Mouse (Mus musculus) forebrain, embryonic 16.5 days (tissue): ENCODE results near the gene Abcc1. TPM values are rescaled to one million over a fixed set of nuclear protein-coding genes. Genes with fewer than 3 reads are reported as not detected.

Experiments used
- ATAC-seq: fragments of 200-750 bp; cut with Nextera tagmentation; 2 replicates; pipeline ENCODE4 v1.8.0; 2017; ENCODE audit warnings: mild to moderate bottlenecking, moderate library complexity
- H3K27ac ChIP-seq: fragments of 300-500 bp; sonication (generic); 2 replicates; pipeline ENCODE4 v1.5.1; 2014; ENCODE audit warnings: low read length, control low read depth
- H3K27me3 ChIP-seq: fragments of 300-500 bp; sonication (generic); replicated peaks from 2 replicates; pipeline ENCODE4 v1.6.1; 2014; ENCODE audit warnings: low read length; ENCODE audit not compliant: control insufficient read depth, insufficient read depth
- H3K36me3 ChIP-seq: fragments of 300-500 bp; sonication (generic); 2 replicates; pipeline ENCODE4 v1.6.1; 2014; ENCODE audit not compliant: control insufficient read depth, insufficient read depth
- H3K4me1 ChIP-seq: fragments of 300-500 bp; sonication (generic); replicated peaks from 2 replicates; pipeline ENCODE4 v1.6.1; 2014; ENCODE audit warnings: low read length; ENCODE audit not compliant: control insufficient read depth, insufficient read depth
- H3K4me2 ChIP-seq: fragments of 300-500 bp; sonication (generic); 2 replicates; pipeline ENCODE4 v1.6.1; 2014; ENCODE audit warnings: mild to moderate bottlenecking, low read length, control low read depth
- H3K4me3 ChIP-seq: fragments of 300-500 bp; sonication (generic); replicated peaks from 2 replicates; pipeline ENCODE4 v1.5.1; 2014; ENCODE audit warnings: mild to moderate bottlenecking, low read length, control low read depth
- H3K9ac ChIP-seq: fragments of 300-500 bp; sonication (generic); replicated peaks from 2 replicates; pipeline ENCODE4 v1.6.1; 2014; ENCODE audit warnings: low read depth, low read length, control low read depth
- H3K9me3 ChIP-seq: fragments of 300-500 bp; sonication (generic); 2 replicates; pipeline ENCODE4 v1.6.1; 2016; ENCODE audit warnings: low read length; ENCODE audit not compliant: control insufficient read depth
- WGBS: fragments of 180-500 bp; shearing (Covaris S2); extraction: QIAGEN DNeasy Blood & Tissue Kit; methylation state at CpG from one replicate; pipeline ENCODE4 v1.1.7; 2014; 5-methylcytosine and 5-hydroxymethylcytosine counted together
- polyA plus RNA-seq: library from polyadenylated mRNA; unstranded; fragments of >200 nt; fragmentation: Nextera tagmentation; extraction: Ambion mirVana; gene quantifications from 2 replicates; pipeline ENCODE4 v1.2.1, GENCODE M21; 2015

The Abcc1 gene
- polyA plus RNA-seq, 1 experiment from 2014 or later: 11.3 TPM

DNA sequence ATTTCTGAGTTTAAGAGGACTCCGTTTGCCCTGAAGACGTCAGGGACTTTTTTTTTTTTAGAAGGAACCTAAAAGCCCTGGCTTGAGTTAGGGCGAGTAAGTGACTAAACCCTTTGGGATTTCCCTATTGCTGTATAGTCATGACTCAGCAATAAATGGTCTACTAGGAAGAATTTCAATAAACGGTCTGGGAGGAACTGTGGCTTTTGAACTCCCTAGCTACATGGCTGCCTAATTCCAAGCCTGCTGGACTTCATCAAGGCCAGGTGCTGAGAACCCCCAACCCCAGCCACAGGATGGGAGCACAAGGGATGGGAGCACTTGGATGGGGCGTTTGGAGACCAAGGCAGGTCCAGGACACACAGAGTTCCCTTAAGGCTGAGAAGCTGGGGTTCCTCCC, 8.7 kb upstream of the Abcc1 start:
- no peak for ATAC-seq
- no peaks in the 10 kb centered on the region for H3K27me3 ChIP-seq
- no peaks in the 10 kb centered on the region for H3K36me3 ChIP-seq

DNA sequence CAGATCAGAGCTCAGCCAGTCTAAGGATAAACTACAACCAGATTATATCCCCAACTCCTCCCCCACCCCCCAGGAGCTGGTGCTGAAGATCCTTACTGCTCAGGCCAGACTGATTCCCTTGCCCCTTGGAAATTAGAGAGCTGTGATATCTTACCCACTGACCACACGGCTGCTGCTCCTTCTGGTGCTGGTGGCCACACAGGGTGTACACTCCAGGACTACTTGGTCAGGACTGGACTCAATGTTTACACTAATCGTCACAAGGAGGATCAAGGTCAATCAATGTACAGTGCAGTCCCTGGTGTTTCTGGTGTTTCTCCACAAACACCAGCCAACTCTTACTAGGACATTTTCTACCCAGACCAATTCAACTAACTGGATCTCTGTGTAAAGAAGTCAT, 3.5 kb upstream of the Abcc1 start:
- peaks cover 14% of the 10 kb centered on the region for H3K4me1 ChIP-seq
- WGBS: 92% methylated on average over 2 of the region's 2 CpGs
- H3K27me3 ChIP-seq: no peaks in the 10 kb centered on the region
- no peak overlapping the region for H3K27ac ChIP-seq
- no peak overlapping the region for H3K4me2 ChIP-seq
- H3K4me3 ChIP-seq: no peak overlapping the region
- H3K9me3 ChIP-seq: no peaks in the 10 kb centered on the region
- no peak overlapping the region for H3K9ac ChIP-seq
- ATAC-seq: no peak
- H3K36me3 ChIP-seq: no peaks in the 10 kb centered on the region

More for the DNA sequence above, 8.7 kb upstream of the Abcc1 start:
- H3K9me3 ChIP-seq: no peaks in the 10 kb centered on the region
- WGBS: 75% methylated on average over 5 of the region's 5 CpGs
- no peak overlapping the region for H3K9ac ChIP-seq
- H3K4me1 ChIP-seq: no peaks in the 10 kb centered on the region
- H3K4me2 ChIP-seq: no peak overlapping the region
- H3K4me3 ChIP-seq: no peak overlapping the region
- no peak overlapping the region for H3K27ac ChIP-seq

DNA sequence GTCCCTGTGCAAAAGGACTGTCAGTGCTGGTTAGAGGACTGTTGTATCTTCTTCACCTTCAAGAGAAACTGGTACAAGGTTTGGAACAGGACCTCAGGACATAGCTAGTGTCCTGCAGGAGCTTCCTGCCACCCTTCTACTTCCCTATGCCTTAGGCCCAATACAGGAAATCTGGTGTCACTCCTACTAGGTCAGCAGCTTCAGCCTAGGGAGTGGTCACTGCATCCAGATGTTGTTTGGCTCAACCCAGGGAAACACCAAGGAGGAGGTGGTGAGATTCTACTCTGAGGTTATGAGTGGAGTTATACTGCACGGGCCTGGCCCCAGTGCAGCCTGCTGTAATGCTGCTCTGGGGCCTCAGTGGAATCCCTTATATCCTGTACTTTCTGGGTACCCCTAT, 2.8 kb upstream of the Abcc1 start:
- Histone ChIP-seq H3K4me1 (peaks cover 15% of the 10 kb centered on the region), H3K36me3 (no peaks in the 10 kb centered on the region), H3K4me2 (no peak overlapping the region), H3K4me3 (no peak overlapping the region), H3K9ac (no peak overlapping the region), H3K27me3 (no peaks in the 10 kb centered on the region), H3K27ac (no peak overlapping the region), H3K9me3 (no peaks in the 10 kb centered on the region)
- 74% methylated on average over 1 of the region's 1 CpGs for WGBS
- ATAC-seq: no peak

DNA sequence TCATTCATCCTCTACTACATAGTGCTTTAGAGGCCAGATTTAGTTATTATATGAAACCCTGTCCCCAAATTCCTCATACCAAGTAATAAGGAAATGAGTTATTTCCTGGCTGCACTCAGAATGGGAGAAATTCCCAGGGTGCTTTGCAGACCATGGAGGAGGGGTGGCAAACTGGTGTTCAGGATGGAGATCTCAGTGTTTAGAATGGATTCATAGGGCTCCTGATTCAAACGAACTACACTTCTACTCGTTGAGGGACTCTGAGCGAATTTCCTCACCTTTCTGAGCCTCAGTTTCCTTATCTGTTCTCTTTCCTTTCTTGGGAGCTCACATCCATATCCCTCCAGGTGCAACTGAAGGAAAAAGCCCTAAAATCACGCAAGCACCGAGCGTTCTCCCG, 427 bp upstream of the Abcc1 start:
- ATAC-seq: peak; percentile 58
- Histone ChIP-seq H3K4me3 (peak overlapping the region; percentile 65), H3K9ac (peak overlapping the region; percentile 78), H3K27me3 (no peaks in the 10 kb centered on the region), H3K4me1 (peaks cover 15% of the 10 kb centered on the region), H3K27ac (peak overlapping the region; percentile 37), H3K36me3 (no peaks in the 10 kb centered on the region), H3K4me2 (peak overlapping the region; percentile 73), H3K9me3 (no peaks in the 10 kb centered on the region)
- WGBS: 2% methylated on average over 7 of the region's 7 CpGs

DNA sequence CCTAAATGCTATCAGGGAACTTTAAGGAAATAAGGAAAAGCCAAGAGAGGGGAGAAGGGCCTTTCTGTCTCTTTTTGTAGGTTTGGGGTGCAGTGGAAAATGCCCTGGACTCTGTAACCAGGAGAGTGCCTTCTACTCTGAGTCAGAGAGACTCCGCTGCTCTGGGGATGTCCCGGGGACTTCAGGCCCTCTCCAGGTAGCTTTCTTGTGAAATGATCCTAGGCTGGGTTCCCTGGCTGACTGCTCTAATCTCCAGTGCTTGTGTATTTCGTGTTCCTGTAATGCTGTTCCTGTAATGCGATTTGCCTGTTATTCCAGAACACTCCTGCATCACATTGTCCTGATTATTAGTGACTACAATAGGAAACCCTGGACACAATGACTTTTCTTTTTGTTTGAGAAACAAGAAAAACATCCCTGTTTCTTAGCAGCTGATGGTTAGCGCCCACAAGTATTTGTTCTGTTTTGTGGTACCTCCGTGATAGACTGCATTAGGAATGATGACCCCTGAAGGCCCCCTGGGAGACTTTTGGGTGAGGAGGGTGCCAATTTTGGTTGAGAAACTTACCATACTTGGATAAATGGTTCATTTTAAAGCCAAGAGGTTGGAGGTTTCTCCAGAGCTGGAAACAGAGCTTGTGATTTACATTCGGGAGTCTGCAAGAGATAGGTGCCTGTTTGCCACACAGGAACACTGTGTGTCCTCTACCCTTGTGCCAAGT, 902 bp downstream of the Abcc1 start:
- Histone ChIP-seq H3K4me2 (peak overlapping the region; percentile 73), H3K9me3 (no peaks in the 10 kb centered on the region), H3K36me3 (no peaks in the 10 kb centered on the region), H3K9ac (peak overlapping the region; percentile 78), H3K4me1 (peaks cover 15% of the 10 kb centered on the region), H3K27me3 (no peaks in the 10 kb centered on the region), H3K4me3 (peak overlapping the region; percentile 65), H3K27ac (no peak overlapping the region)
- 25% methylated on average over 7 of the region's 7 CpGs for whole genome bisulfite sequencing
- ATAC-seq: no peak

DNA sequence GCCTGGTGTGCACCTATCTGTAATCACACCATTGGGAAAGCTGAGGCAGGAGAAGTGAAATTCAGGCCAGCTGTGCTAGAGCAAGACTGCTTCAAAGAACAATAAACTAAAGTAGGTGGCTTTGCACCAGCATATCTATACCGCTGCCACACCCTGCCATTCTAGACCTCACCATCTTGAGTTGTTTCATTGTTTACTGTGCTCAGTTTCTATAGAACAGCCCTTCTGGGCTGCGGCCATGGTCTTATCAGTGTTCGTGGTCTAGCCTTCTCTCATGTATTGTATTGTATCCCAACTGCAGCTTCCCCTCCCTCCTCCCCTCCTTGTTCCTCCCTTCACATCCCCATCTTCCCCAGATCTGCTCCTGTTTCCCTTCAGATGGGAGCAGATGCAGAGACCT, 2.1 kb downstream of the Abcc1 start:
- 96% methylated on average over 3 of the region's 3 CpGs for WGBS
- H3K27me3 ChIP-seq: no peaks in the 10 kb centered on the region
- no peak for ATAC-seq

DNA sequence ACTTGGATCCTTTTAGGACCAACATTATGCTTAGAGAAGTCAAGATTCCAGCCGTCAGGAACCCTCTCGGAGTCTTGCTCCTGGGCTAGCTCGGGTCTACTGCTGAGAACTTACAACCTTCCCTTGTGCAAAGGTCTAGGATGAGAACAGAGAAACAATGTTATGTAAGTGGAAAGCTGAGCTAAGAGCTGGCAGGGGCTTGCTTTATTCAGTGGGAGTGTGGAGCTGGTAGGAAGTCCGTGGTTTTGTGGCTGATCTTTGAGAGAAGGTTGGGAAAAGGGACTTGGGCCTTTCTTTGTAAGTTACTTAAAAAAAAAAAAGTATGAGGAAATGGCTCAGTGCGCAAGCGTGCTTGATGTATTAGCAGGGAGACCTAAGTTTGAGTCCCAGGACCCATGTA, 2.7 kb downstream of the Abcc1 start:
- Histone ChIP-seq H3K36me3 (no peaks in the 10 kb centered on the region), H3K9ac (no peak overlapping the region), H3K4me1 (peaks cover 15% of the 10 kb centered on the region), H3K4me3 (no peak overlapping the region), H3K27me3 (no peaks in the 10 kb centered on the region), H3K9me3 (no peaks in the 10 kb centered on the region), H3K4me2 (no peak overlapping the region), H3K27ac (no peak overlapping the region)
- no peak for ATAC-seq
- 91% methylated on average over 6 of the region's 6 CpGs for WGBS

More for the DNA sequence above, 2.1 kb downstream of the Abcc1 start:
- H3K4me1 ChIP-seq: peaks cover 15% of the 10 kb centered on the region
- no peaks in the 10 kb centered on the region for H3K9me3 ChIP-seq
- no peak overlapping the region for H3K27ac ChIP-seq
- H3K36me3 ChIP-seq: no peaks in the 10 kb centered on the region
- no peak overlapping the region for H3K4me2 ChIP-seq
- no peak overlapping the region for H3K4me3 ChIP-seq
- H3K9ac ChIP-seq: no peak overlapping the region

DNA sequence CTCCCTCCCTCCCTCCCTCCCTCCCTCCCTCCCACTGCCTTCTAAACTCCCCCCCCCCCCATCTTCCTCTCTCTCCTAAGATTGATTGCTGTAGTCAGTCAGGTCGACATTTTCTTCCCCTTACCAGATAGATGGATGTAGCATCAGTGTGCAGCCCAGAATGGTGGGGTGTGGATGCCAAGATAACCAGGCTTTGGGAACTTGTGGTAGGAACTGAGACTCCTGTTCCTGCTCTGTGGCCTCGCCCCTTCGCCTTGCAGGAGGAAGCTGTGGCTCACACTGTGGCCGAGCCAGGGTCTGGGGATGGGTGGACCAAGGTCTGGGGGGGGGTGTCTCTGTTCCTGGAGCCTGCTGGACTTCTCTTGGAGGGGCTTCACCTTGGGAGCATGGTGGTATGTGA, 4.1 kb downstream of the Abcc1 start:
- no peaks in the 10 kb centered on the region for H3K36me3 ChIP-seq
- WGBS: 75% methylated on average over 4 of the region's 4 CpGs
- H3K4me2 ChIP-seq: no peak overlapping the region
- no peak for ATAC-seq
- peaks cover 15% of the 10 kb centered on the region for H3K4me1 ChIP-seq
- H3K9ac ChIP-seq: no peak overlapping the region
- no peaks in the 10 kb centered on the region for H3K27me3 ChIP-seq
- H3K4me3 ChIP-seq: no peak overlapping the region
- H3K9me3 ChIP-seq: no peaks in the 10 kb centered on the region
- H3K27ac ChIP-seq: no peak overlapping the region

DNA sequence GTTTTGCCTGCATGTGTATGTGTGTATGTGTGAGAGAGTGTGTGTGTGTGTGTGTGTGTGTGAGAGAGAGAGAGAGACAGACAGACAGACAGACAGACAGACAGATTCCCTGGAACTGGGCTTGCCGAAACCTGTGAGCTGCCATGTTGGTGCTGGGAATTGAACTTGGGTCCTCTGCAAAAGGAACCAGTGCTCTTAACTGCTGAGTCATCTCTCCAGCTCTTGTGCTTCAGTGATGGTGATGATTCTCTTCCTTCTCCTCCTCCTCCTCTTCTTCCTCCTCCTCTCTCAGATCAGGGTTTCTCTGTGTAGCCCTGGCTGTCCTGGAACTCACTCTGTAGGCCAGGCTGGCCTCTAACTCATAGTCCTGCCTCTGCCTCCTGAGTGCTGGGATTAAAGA, 4.7 kb downstream of the Abcc1 start:
- ATAC-seq: no peak
- WGBS: 100% methylated on average over 1 of the region's 1 CpGs
- Histone ChIP-seq H3K36me3 (no peaks in the 10 kb centered on the region), H3K9me3 (no peaks in the 10 kb centered on the region), H3K4me3 (no peak overlapping the region), H3K27ac (no peak overlapping the region), H3K4me2 (no peak overlapping the region), H3K27me3 (no peaks in the 10 kb centered on the region), H3K9ac (no peak overlapping the region), H3K4me1 (peaks cover 12% of the 10 kb centered on the region)

DNA sequence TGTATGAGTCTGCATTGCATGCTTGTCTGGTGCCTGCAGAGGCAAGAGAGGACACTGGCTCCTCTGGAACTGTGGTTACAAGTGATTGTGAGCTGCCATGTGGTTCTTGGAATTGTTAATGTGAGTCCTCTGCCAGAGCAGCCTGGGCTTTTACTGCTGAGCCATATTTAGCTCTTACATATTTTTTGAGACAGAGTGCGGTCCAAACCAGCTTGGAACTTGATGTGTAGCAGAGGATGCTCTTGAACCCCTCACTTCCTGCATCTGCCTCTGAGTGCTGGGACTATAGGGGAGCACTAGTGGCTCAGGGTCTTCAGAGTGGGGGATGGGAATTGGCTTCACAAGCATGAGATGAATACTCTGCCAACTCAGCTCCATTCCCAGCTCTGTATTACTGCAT, 10.0 kb downstream of the Abcc1 start:
- no peak overlapping the region for H3K4me2 ChIP-seq
- no peaks in the 10 kb centered on the region for H3K9me3 ChIP-seq
- H3K27me3 ChIP-seq: no peaks in the 10 kb centered on the region
- peaks cover 13% of the 10 kb centered on the region for H3K4me1 ChIP-seq
- peak; percentile 79 for ATAC-seq
- WGBS: 73% methylated on average over 1 of the region's 1 CpGs
- no peak overlapping the region for H3K27ac ChIP-seq
- no peak overlapping the region for H3K4me3 ChIP-seq
- H3K36me3 ChIP-seq: no peaks in the 10 kb centered on the region
- H3K9ac ChIP-seq: no peak overlapping the region
